Mouse (Mus musculus): ENCODE results near the gene Ano1. TPM values are rescaled to one million over a fixed set of nuclear protein-coding genes. Genes with fewer than 3 reads are reported as not detected.

Gene Ano1
- polyA plus RNA-seq, 1 experiment from 2014 or later, result 4.5 TPM

- DNase-seq (ENCODE audit: low spot score), result no peak
- 69% methylated on average over 7 of the region's 7 CpGs for WGBS
Observed at GRCm38 (mm10) chr7:144689136-144689535, 62.6 kb downstream of the Ano1 start.

GRCm38 (mm10) chr7:144687663-144688381 is 64.0 kb downstream of the Ano1 start:
- no peaks in the 10 kb centered on the region for H3K36me3 ChIP-seq (replicated peaks; ENCODE audit: control insufficient read depth, insufficient read depth)
- ATAC-seq (ENCODE audit: low FRiP score), result no peak
- H3K4me2 ChIP-seq (replicated peaks), result no peak overlapping the region
- H3K27ac ChIP-seq, result no peak overlapping the region
- H3K4me3 ChIP-seq (replicated peaks; ENCODE audit: low read length), result no peak overlapping the region
- no peaks in the 10 kb centered on the region for H3K27me3 ChIP-seq (ENCODE audit: control insufficient read depth, insufficient read depth, low read length)
- H3K4me1 ChIP-seq (replicated peaks; ENCODE audit: control insufficient read depth, insufficient read depth, low read length), result peaks cover 4% of the 10 kb centered on the region; the same call in 1 of the 2 replicates
- WGBS, result 96% methylated on average over 2 of the region's 2 CpGs
- no peaks in the 10 kb centered on the region for H3K9me3 ChIP-seq (ENCODE audit: control insufficient read depth, low read length)
- no peak overlapping the region for H3K9ac ChIP-seq
- no peak for DNase-seq (ENCODE audit: low spot score)

More at GRCm38 (mm10) chr7:144689136-144689535, 62.6 kb downstream of the Ano1 start:
- H3K27ac ChIP-seq, result no peak overlapping the region
- H3K9me3 ChIP-seq (ENCODE audit: control insufficient read depth, low read length), result no peaks in the 10 kb centered on the region
- H3K4me2 ChIP-seq (replicated peaks), result no peak overlapping the region
- no peaks in the 10 kb centered on the region for H3K27me3 ChIP-seq (ENCODE audit: control insufficient read depth, insufficient read depth, low read length)
- no peaks in the 10 kb centered on the region for H3K36me3 ChIP-seq (replicated peaks; ENCODE audit: control insufficient read depth, insufficient read depth)
- no peak for ATAC-seq (ENCODE audit: low FRiP score)
- no peak overlapping the region for H3K9ac ChIP-seq
- peaks cover 4% of the 10 kb centered on the region; the same call in 1 of the 2 replicates for H3K4me1 ChIP-seq (replicated peaks; ENCODE audit: control insufficient read depth, insufficient read depth, low read length)
- no peak overlapping the region for H3K4me3 ChIP-seq (replicated peaks; ENCODE audit: low read length)

- H3K4me2 ChIP-seq (replicated peaks), result no peak overlapping the region
- H3K9ac ChIP-seq, result no peak overlapping the region
- peaks cover 5% of the 10 kb centered on the region for H3K27me3 ChIP-seq (ENCODE audit: control insufficient read depth, insufficient read depth, low read length)
- peaks cover 4% of the 10 kb centered on the region; the same call in 1 of the 2 replicates for H3K4me1 ChIP-seq (replicated peaks; ENCODE audit: control insufficient read depth, insufficient read depth, low read length)
- H3K27ac ChIP-seq, result no peak overlapping the region
- ATAC-seq (ENCODE audit: low FRiP score) (no peak), DNase-seq (ENCODE audit: low spot score) (no peak)
- H3K36me3 ChIP-seq (replicated peaks; ENCODE audit: control insufficient read depth, insufficient read depth), result no peaks in the 10 kb centered on the region
- H3K4me3 ChIP-seq (replicated peaks; ENCODE audit: low read length), result no peak overlapping the region
- 45% methylated on average over 4 of the region's 4 CpGs for WGBS
- no peaks in the 10 kb centered on the region for H3K9me3 ChIP-seq (ENCODE audit: control insufficient read depth, low read length)
Observed at GRCm38 (mm10) chr7:144684947-144685346, 66.8 kb downstream of the Ano1 start.

GRCm38 (mm10) chr7:144684467-144684866 is 67.3 kb downstream of the Ano1 start:
- no peak overlapping the region for H3K9ac ChIP-seq
- no peak overlapping the region for H3K4me3 ChIP-seq (replicated peaks; ENCODE audit: low read length)
- ATAC-seq (ENCODE audit: low FRiP score) (no peak; the same call in 1 of the 2 replicates), DNase-seq (ENCODE audit: low spot score) (peak; percentile 62)
- no peaks in the 10 kb centered on the region for H3K36me3 ChIP-seq (replicated peaks; ENCODE audit: control insufficient read depth, insufficient read depth)
- H3K27me3 ChIP-seq (ENCODE audit: control insufficient read depth, insufficient read depth, low read length), result peaks cover 10% of the 10 kb centered on the region
- peaks cover 4% of the 10 kb centered on the region; the same call in 1 of the 2 replicates for H3K4me1 ChIP-seq (replicated peaks; ENCODE audit: control insufficient read depth, insufficient read depth, low read length)
- H3K9me3 ChIP-seq (ENCODE audit: control insufficient read depth, low read length), result no peaks in the 10 kb centered on the region
- WGBS, result 27% methylated on average over 5 of the region's 5 CpGs
- no peak overlapping the region for H3K4me2 ChIP-seq (replicated peaks)
- H3K27ac ChIP-seq, result no peak overlapping the region

- H3K4me1 ChIP-seq (replicated peaks; ENCODE audit: control insufficient read depth, insufficient read depth, low read length), result peaks cover 10% of the 10 kb centered on the region; the same call in 1 of the 2 replicates
- H3K9me3 ChIP-seq (ENCODE audit: control insufficient read depth, low read length), result no peaks in the 10 kb centered on the region
- WGBS, result 91% methylated on average over 5 of the region's 5 CpGs
- no peak overlapping the region for H3K27ac ChIP-seq
- no peak overlapping the region for H3K9ac ChIP-seq
- H3K27me3 ChIP-seq (ENCODE audit: control insufficient read depth, insufficient read depth, low read length), result peaks cover 29% of the 10 kb centered on the region
- ATAC-seq (ENCODE audit: low FRiP score), result no peak
- H3K4me2 ChIP-seq (replicated peaks), result no peak overlapping the region
- no peak overlapping the region for H3K4me3 ChIP-seq (replicated peaks; ENCODE audit: low read length)
- DNase-seq (ENCODE audit: low spot score), result no peak
- H3K36me3 ChIP-seq (replicated peaks; ENCODE audit: control insufficient read depth, insufficient read depth), result no peaks in the 10 kb centered on the region
Observed at GRCm38 (mm10) chr7:144680096-144680495, 71.7 kb downstream of the Ano1 start.

- peak overlapping the region; percentile 79 for H3K4me2 ChIP-seq (replicated peaks)
- H3K9me3 ChIP-seq (ENCODE audit: control insufficient read depth, low read length), result no peaks in the 10 kb centered on the region
- H3K27me3 ChIP-seq (ENCODE audit: control insufficient read depth, insufficient read depth, low read length), result peaks cover 29% of the 10 kb centered on the region
- no peaks in the 10 kb centered on the region for H3K36me3 ChIP-seq (replicated peaks; ENCODE audit: control insufficient read depth, insufficient read depth)
- H3K27ac ChIP-seq, result no peak overlapping the region
- peak overlapping the region; percentile 41 for H3K4me3 ChIP-seq (replicated peaks; ENCODE audit: low read length)
- 10% methylated on average over 68 of the region's 68 CpGs for WGBS
- ATAC-seq (ENCODE audit: low FRiP score) (no peak), DNase-seq (ENCODE audit: low spot score) (no peak)
- peak overlapping the region; percentile 48 for H3K9ac ChIP-seq
- peaks cover 10% of the 10 kb centered on the region; the same call in 1 of the 2 replicates for H3K4me1 ChIP-seq (replicated peaks; ENCODE audit: control insufficient read depth, insufficient read depth, low read length)
Observed at GRCm38 (mm10) chr7:144678241-144679030, 73.3 kb downstream of the Ano1 start.

- ATAC-seq (ENCODE audit: low FRiP score) (peak; percentile 31; the same call in 1 of the 2 replicates), DNase-seq (ENCODE audit: low spot score) (no peak)
- 35% methylated on average over 12 of the region's 12 CpGs for WGBS
- H3K4me2 ChIP-seq (replicated peaks), result 0 out of 2 replicates have a peak overlapping the region, but pooled peaks have one; percentile 79
- no peak overlapping the region for H3K27ac ChIP-seq
- peaks cover 10% of the 10 kb centered on the region; the same call in 1 of the 2 replicates for H3K4me1 ChIP-seq (replicated peaks; ENCODE audit: control insufficient read depth, insufficient read depth, low read length)
- no peak overlapping the region for H3K4me3 ChIP-seq (replicated peaks; ENCODE audit: low read length)
- H3K27me3 ChIP-seq (ENCODE audit: control insufficient read depth, insufficient read depth, low read length), result peaks cover 29% of the 10 kb centered on the region
- no peaks in the 10 kb centered on the region for H3K9me3 ChIP-seq (ENCODE audit: control insufficient read depth, low read length)
- no peaks in the 10 kb centered on the region for H3K36me3 ChIP-seq (replicated peaks; ENCODE audit: control insufficient read depth, insufficient read depth)
- no peak overlapping the region for H3K9ac ChIP-seq
Observed at GRCm38 (mm10) chr7:144677341-144678086, 74.3 kb downstream of the Ano1 start.

- no peak overlapping the region for H3K4me2 ChIP-seq (replicated peaks)
- H3K27ac ChIP-seq, result no peak overlapping the region
- no peak overlapping the region for H3K4me3 ChIP-seq (replicated peaks; ENCODE audit: low read length)
- no peaks in the 10 kb centered on the region for H3K9me3 ChIP-seq (ENCODE audit: control insufficient read depth, low read length)
- no peak for ATAC-seq (ENCODE audit: low FRiP score)
- WGBS, result 96% methylated on average over 8 of the region's 8 CpGs
- DNase-seq (ENCODE audit: low spot score), result no peak
- no peak overlapping the region for H3K9ac ChIP-seq
- H3K36me3 ChIP-seq (replicated peaks; ENCODE audit: control insufficient read depth, insufficient read depth), result no peaks in the 10 kb centered on the region
- H3K4me1 ChIP-seq (replicated peaks; ENCODE audit: control insufficient read depth, insufficient read depth, low read length), result peaks cover 10% of the 10 kb centered on the region; the same call in 1 of the 2 replicates
- H3K27me3 ChIP-seq (ENCODE audit: control insufficient read depth, insufficient read depth, low read length), result peaks cover 29% of the 10 kb centered on the region
Observed at GRCm38 (mm10) chr7:144675632-144676031, 76.1 kb downstream of the Ano1 start.

GRCm38 (mm10) chr7:144669895-144670294 is 81.9 kb downstream of the Ano1 start:
- DNase-seq (ENCODE audit: low spot score) (no peak), ATAC-seq (ENCODE audit: low FRiP score) (no peak)
- H3K27me3 ChIP-seq (ENCODE audit: control insufficient read depth, insufficient read depth, low read length), result no peaks in the 10 kb centered on the region
- H3K9ac ChIP-seq, result no peak overlapping the region
- H3K9me3 ChIP-seq (ENCODE audit: control insufficient read depth, low read length), result no peaks in the 10 kb centered on the region
- 94% methylated on average over 2 of the region's 2 CpGs for WGBS
- H3K4me2 ChIP-seq (replicated peaks), result no peak overlapping the region
- H3K4me1 ChIP-seq (replicated peaks; ENCODE audit: control insufficient read depth, insufficient read depth, low read length), result no peaks in the 10 kb centered on the region
- H3K27ac ChIP-seq, result no peak overlapping the region
- H3K4me3 ChIP-seq (replicated peaks; ENCODE audit: low read length), result no peak overlapping the region
- H3K36me3 ChIP-seq (replicated peaks; ENCODE audit: control insufficient read depth, insufficient read depth), result no peaks in the 10 kb centered on the region

Data from hindbrain, embryonic 14.5 days (tissue).